In the genomic region with DNA sequence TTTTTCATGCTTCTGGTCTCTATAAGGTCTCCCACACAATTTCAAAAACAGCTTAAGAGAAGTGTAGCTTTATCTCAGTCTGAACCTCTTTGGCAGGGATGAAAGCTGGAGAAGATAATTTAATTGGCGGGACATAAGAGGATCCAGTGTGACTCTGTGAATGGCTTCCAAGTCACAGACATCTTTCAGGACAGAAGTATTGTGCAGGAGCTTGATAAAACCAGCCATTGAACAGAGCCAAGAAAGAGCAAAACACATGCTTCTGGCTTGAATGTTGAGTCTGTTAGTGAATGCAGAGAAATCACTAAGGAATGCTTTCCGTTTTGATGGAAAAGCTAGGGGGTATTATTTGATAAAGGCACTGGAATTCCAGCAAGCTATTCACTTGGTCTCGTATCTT, we compare ENCODE assay signal across 25 mouse cellular contexts.
DNase-seq lines count a peak whose midpoint lies in the region; ATAC-seq and TF ChIP-seq lines count a peak whose summit lies in the region.
"Had no signal": no experiment of that assay in that cellular context is flagged by ENCODE, and none has a peak within 500 bp of the region (broad histone marks: within the 10 kb centered on the region; RNA-seq: fewer than 3 reads in every experiment).

No protein-coding gene starts in this region.

- WGBS in lung, embryonic 15.5 days, result 52% methylated on average over 3 of the region's 3 CpGs
- 57% methylated on average over 3 of the region's 3 CpGs for WGBS in lung, adult 2 months
- WGBS in forebrain, embryonic 16.5 days, result 22% methylated on average over 3 of the region's 3 CpGs

- H3K27me3 ChIP-seq in lung, embryonic 15.5 days, result no peaks in the 10 kb centered on the region
- H3K27me3 ChIP-seq in forebrain, embryonic 16.5 days (replicated peaks; ENCODE audit: control insufficient read depth, insufficient read depth, low read length), result no peaks in the 10 kb centered on the region
- H3K27me3 ChIP-seq: embryonic facial prominence, embryonic 15.5 days; limb, embryonic 13.5 days; liver, embryonic 13.5 days had no signal

- DNase-seq in frontal cortex, postnatal 10 days (ENCODE audit: low spot score in 2 of 2), result no peak
- no peak for DNase-seq in lung, adult 2 months
- DNase-seq in telencephalon, adult 2 months (ENCODE audit: low read depth, low spot score), result peak; percentile 11
- DNase-seq in cerebellum, postnatal 25 days, result no peak
- DNase-seq: adrenal gland, adult 8-10 months; cerebellum, adult 2 months; cerebellum, postnatal 36 days; embryo, embryonic 11 days; gastrocnemius, postnatal 25 days; heart, postnatal 10 days; kidney, adult 18-20 months; kidney, postnatal 4 days; layer of hippocampus, adult 9-11 months; liver, embryonic 13.5 days; right cerebral cortex, postnatal 4 days; thymus, adult 18-20 months; thymus, postnatal 36 days had no signal

- H3K9ac ChIP-seq in lung, embryonic 15.5 days, result no peak overlapping the region
- H3K9ac ChIP-seq in forebrain, embryonic 16.5 days (replicated peaks; ENCODE audit: low read depth, low read length), result no peak overlapping the region
- H3K9ac ChIP-seq: embryonic facial prominence, embryonic 15.5 days; limb, embryonic 13.5 days; liver, embryonic 13.5 days had no signal

- 0 out of 2 replicates have a peak, but pooled peaks have one; percentile 31 for ATAC-seq in frontal cortex, adult (ENCODE audit: low TSS enrichment)
- ATAC-seq in lung, embryonic 15.5 days (ENCODE audit: borderline replicate concordance, extremely low read depth, low FRiP score, low TSS enrichment), result peak; percentile 23; the same call in 1 of the 2 replicates
- peak; percentile 79 for ATAC-seq in forebrain, embryonic 16.5 days
- ATAC-seq: activated CD4-positive, CD25-positive, alpha-beta regulatory T cell, adult 4 months had no signal

- H3K4me3 ChIP-seq in lung, embryonic 15.5 days, result no peak overlapping the region
- H3K4me3 ChIP-seq in lung, adult 2 months (replicated peaks; ENCODE audit: extremely low read depth, low read depth, low read length), result no peak overlapping the region
- H3K4me3 ChIP-seq in forebrain, embryonic 16.5 days (replicated peaks; ENCODE audit: low read length), result no peak overlapping the region
- H3K4me3 ChIP-seq: embryonic facial prominence, embryonic 15.5 days; heart, embryonic 10.5 days; limb, embryonic 13.5 days; liver, embryonic 13.5 days had no signal

- H3K27ac ChIP-seq in lung, embryonic 15.5 days, result no peak overlapping the region
- H3K27ac ChIP-seq in forebrain, embryonic 16.5 days (ENCODE audit: low read length), result no peak overlapping the region
- H3K27ac ChIP-seq: embryonic facial prominence, embryonic 15.5 days; heart, embryonic 10.5 days; limb, embryonic 13.5 days; liver, embryonic 13.5 days; macrophage had no signal

- no peaks in the 10 kb centered on the region for H3K36me3 ChIP-seq in lung, embryonic 15.5 days
- H3K36me3 ChIP-seq in forebrain, embryonic 16.5 days (ENCODE audit: control insufficient read depth, insufficient read depth), result no peaks in the 10 kb centered on the region
- H3K36me3 ChIP-seq: embryonic facial prominence, embryonic 15.5 days; heart, embryonic 10.5 days; limb, embryonic 13.5 days; liver, embryonic 13.5 days had no signal

- no peak overlapping the region for H3K4me2 ChIP-seq in lung, embryonic 15.5 days
- H3K4me2 ChIP-seq in forebrain, embryonic 16.5 days (ENCODE audit: low read length), result no peak overlapping the region
- H3K4me2 ChIP-seq: embryonic facial prominence, embryonic 15.5 days; limb, embryonic 13.5 days; liver, embryonic 13.5 days had no signal

- no peak for TF ChIP-seq CTCF in lung, adult 2 months (IDR thresholded peaks at IDR 0.05; ENCODE audit: insufficient read depth, low read length)

- H3K9me3 ChIP-seq in lung, embryonic 15.5 days, result no peaks in the 10 kb centered on the region
- H3K9me3 ChIP-seq in forebrain, embryonic 16.5 days (ENCODE audit: control insufficient read depth, low read length), result no peaks in the 10 kb centered on the region
- H3K9me3 ChIP-seq: embryonic facial prominence, embryonic 15.5 days; heart, embryonic 10.5 days; limb, embryonic 13.5 days; liver, embryonic 13.5 days had no signal

- H3K4me1 ChIP-seq in lung, embryonic 15.5 days, result no peaks in the 10 kb centered on the region
- H3K4me1 ChIP-seq in lung, adult 2 months (ENCODE audit: control insufficient read depth, insufficient read depth, low read length), result no peaks in the 10 kb centered on the region
- no peaks in the 10 kb centered on the region for H3K4me1 ChIP-seq in forebrain, embryonic 16.5 days (replicated peaks; ENCODE audit: control insufficient read depth, insufficient read depth, low read length)
- H3K4me1 ChIP-seq: embryonic facial prominence, embryonic 15.5 days; heart, embryonic 10.5 days; limb, embryonic 13.5 days; liver, embryonic 13.5 days had no signal

- no peak for TF ChIP-seq POLR2A in lung, adult 2 months (IDR thresholded peaks at IDR 0.05; ENCODE audit: borderline replicate concordance, extremely low read depth, low read depth, low read length)

Comparison
In these comparisons a context has a peak if more than half of its experiments do, and no peak if none do; other contexts are left out.
1. ATAC-seq: peak in every context shown above with its lines; median percentile 79 in forebrain, embryonic 16.5 days; 31 in frontal cortex, adult; 23 in lung, embryonic 15.5 days.